11 mouse cellular contexts compared by ENCODE assay signal in the genomic region with DNA sequence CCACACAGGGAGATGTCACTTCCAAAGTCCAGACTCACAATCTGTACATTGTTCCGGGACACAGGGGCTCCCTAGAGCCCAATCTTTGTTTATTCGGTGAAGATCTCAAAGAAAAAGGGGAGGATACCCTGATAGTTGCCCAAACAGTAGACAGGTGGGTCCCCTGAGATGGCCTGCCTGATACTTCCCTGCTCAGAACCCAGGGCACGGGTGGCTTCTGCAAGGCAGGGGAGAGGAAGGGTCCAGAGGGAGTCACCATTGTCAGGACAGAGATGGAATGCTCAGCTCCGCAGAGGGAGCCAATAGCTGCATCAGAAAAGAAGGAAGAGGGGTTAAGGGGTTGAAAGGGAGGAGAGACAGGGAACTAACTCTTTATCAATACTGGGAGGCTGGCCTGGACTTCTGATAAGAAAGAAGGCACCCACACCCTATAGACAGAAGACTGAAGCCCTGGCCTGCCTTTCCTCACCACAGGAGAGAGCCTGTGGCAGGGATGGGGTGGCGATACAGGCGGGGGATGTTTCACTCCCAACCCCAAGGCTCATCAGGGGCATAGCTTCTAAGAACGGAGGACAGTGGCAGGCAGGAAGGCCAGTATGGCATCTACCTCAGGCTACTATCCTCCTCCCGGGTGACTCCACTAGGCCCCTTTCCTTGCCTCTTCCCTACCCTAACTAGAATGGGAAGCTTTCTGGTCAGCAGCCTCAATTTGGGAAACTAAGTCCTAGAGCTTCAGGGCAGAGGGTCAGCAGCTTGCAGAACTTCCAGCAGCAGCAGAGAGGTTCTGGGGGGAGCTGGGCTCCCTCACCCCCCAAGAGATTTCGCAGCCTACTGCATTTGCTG. TPM values are rescaled to one million over a fixed set of nuclear protein-coding genes. Genes with fewer than 3 reads are reported as not detected.
A peak's percentile ranks its signal among the peaks of the same experiment; 100 is the strongest.
DNase-seq lines count a peak whose midpoint lies in the region; ATAC-seq and TF ChIP-seq lines count a peak whose summit lies in the region.
"Had no signal": no experiment of that assay in that cellular context is flagged by ENCODE, and none has a peak within 500 bp of the region (broad histone marks: within the 10 kb centered on the region; RNA-seq: fewer than 3 reads in every experiment).

No protein-coding gene starts in this region.

- no peaks in the 10 kb centered on the region for H3K36me3 ChIP-seq in lung, embryonic 15.5 days
- no peaks in the 10 kb centered on the region for H3K36me3 ChIP-seq in neural tube, embryonic 13.5 days
- H3K36me3 ChIP-seq: forebrain, embryonic 10.5 days had no signal

- 0 out of 2 replicates have a peak overlapping the region, but pooled peaks have one; percentile 3 for H3K9ac ChIP-seq in lung, embryonic 15.5 days
- 0 out of 2 replicates have a peak overlapping the region, but pooled peaks have one; percentile 26 for H3K9ac ChIP-seq in neural tube, embryonic 13.5 days

- no peaks in the 10 kb centered on the region for H3K9me3 ChIP-seq in lung, embryonic 15.5 days
- no peaks in the 10 kb centered on the region for H3K9me3 ChIP-seq in neural tube, embryonic 13.5 days
- H3K9me3 ChIP-seq: forebrain, embryonic 10.5 days had no signal

- 0 out of 2 replicates have a peak, but pooled peaks cover 6% of the 10 kb centered on the region for H3K27me3 ChIP-seq in lung, embryonic 15.5 days
- peaks cover 24% of the 10 kb centered on the region for H3K27me3 ChIP-seq in neural tube, embryonic 13.5 days

- 52% methylated on average over 9 of the region's 9 CpGs for WGBS in lung, embryonic 15.5 days
- WGBS in neural tube, embryonic 13.5 days, result 46% methylated on average over 9 of the region's 9 CpGs

- no peak for ATAC-seq in lung, embryonic 15.5 days (ENCODE audit: borderline replicate concordance, extremely low read depth, low FRiP score, low TSS enrichment)
- peak; percentile 51 for ATAC-seq in erythroid progenitor cell, adult 5-6 weeks (replicated peaks; ENCODE audit: low FRiP score, poor library complexity, severe bottlenecking)
- ATAC-seq in neural tube, embryonic 13.5 days (ENCODE audit: low read depth), result no peak

- peak overlapping the region; percentile 78 for H3K4me3 ChIP-seq in gastrocnemius, adult 2 months
- H3K4me3 ChIP-seq in lung, embryonic 15.5 days, result peak overlapping the region; percentile 38
- H3K4me3 ChIP-seq in neural tube, embryonic 13.5 days, result 0 out of 2 replicates have a peak overlapping the region, but pooled peaks have one; percentile 20

- peak; percentile 12 for DNase-seq in gastrocnemius, adult 2 months
- DNase-seq in gastrocnemius, postnatal 36 days, result no peak
- no peak for DNase-seq in lung, postnatal 25 days (ENCODE audit: low spot score)
- DNase-seq in right cerebral cortex, postnatal 14 days, result no peak
- no peak for DNase-seq in layer of hippocampus, postnatal 36 days

- H3K4me1 ChIP-seq in lung, embryonic 15.5 days, result peaks cover 68% of the 10 kb centered on the region
- peaks cover 65% of the 10 kb centered on the region for H3K4me1 ChIP-seq in neural tube, embryonic 13.5 days (replicated peaks)

- no peak for TF ChIP-seq CTCF in gastrocnemius, adult 2 months (IDR thresholded peaks at IDR 0.05)

- intact Hi-C loops in gastrocnemius, adult 2 months (cut with DNase I), result loop anchor here (5.0 kb wide), 2 partner anchors 34 to 59 kb away; no protein-coding TSS in a partner anchor
- intact Hi-C loops in gastrocnemius, postnatal 36 days (cut with DNase I), result loop anchor here (2.0 kb wide), 1 partner anchor 59 kb away; no protein-coding TSS in a partner anchor

- H3K4me2 ChIP-seq in lung, embryonic 15.5 days, result peak overlapping the region; percentile 56
- H3K4me2 ChIP-seq in neural tube, embryonic 13.5 days, result peak overlapping the region; percentile 46

- peak overlapping the region; percentile 92 for H3K27ac ChIP-seq in gastrocnemius, adult 2 months
- H3K27ac ChIP-seq in lung, embryonic 15.5 days, result peak overlapping the region; percentile 32; the same call in 1 of the 2 replicates
- H3K27ac ChIP-seq in neural tube, embryonic 13.5 days (replicated peaks), result no peak overlapping the region

RNA-seq across cellular contexts. Expression of a gene that starts 1.3 kb away (rescaled TPM):
- 1 to 10 TPM; 6.2 to 6.4 TPM for total RNA-seq in gastrocnemius, adult 2 months (2021)
- 1 to 10 TPM; 5.6 to 8.2 TPM for total RNA-seq in gastrocnemius, postnatal 36 days (2021)
- 5.2 and 7.2 TPM in 2 replicates for polyA plus RNA-seq in lung, embryonic 15.5 days (2015; fragmentation: Nextera tagmentation; extraction: Ambion mirVana)
- total RNA-seq in erythroid progenitor cell, adult 5-6 weeks (2015; ENCODE audit: low replicate concordance), result 84.7 and 114 TPM in 2 replicates
- total RNA-seq in erythroid progenitor cell, adult 5-6 weeks (2017; ENCODE audit: low replicate concordance), result 84.7 and 147 TPM in 2 replicates
- 2.8 and 3.0 TPM in 2 replicates for polyA plus RNA-seq in neural tube, embryonic 13.5 days (2015; fragmentation: Nextera tagmentation; extraction: Ambion mirVana)
- total RNA-seq in layer of hippocampus, postnatal 36 days (2021), result 10 to 100 TPM; 19.8 to 22.9 TPM

RNA-seq across cellular contexts. Expression of a gene that starts 51.5 kb away (rescaled TPM):
- under 1 TPM in 1 of 2 experiments, not detected in 1; 0.31 TPM for total RNA-seq in gastrocnemius, adult 2 months (2021)
- total RNA-seq in gastrocnemius, postnatal 36 days (2021), result not detected
- polyA plus RNA-seq in lung, embryonic 15.5 days (2015; fragmentation: Nextera tagmentation; extraction: Ambion mirVana), result 0.45 and 0.54 TPM in 2 replicates
- not detected in 2 replicates for total RNA-seq in erythroid progenitor cell, adult 5-6 weeks (2015; ENCODE audit: low replicate concordance)
- not detected in 2 replicates for total RNA-seq in erythroid progenitor cell, adult 5-6 weeks (2017; ENCODE audit: low replicate concordance)
- 4.9 and 12.3 TPM in 2 replicates for polyA plus RNA-seq in neural tube, embryonic 13.5 days (2015; fragmentation: Nextera tagmentation; extraction: Ambion mirVana)
- not detected for total RNA-seq in layer of hippocampus, postnatal 36 days (2021)
- total RNA-seq: adrenal gland, postnatal 36 days had no signal
- polyA plus RNA-seq: C2C12 had no signal

Comparison
In these comparisons a context has a peak if more than half of its experiments do, and no peak if none do; other contexts are left out.
1. H3K4me3 ChIP-seq: peak in every context shown above with its lines; median percentile 78 in gastrocnemius, adult 2 months; 38 in lung, embryonic 15.5 days; 20 in neural tube, embryonic 13.5 days.